ENCODE assay signal across 17 mouse cellular contexts in genomic region chr6:38096961-38097370, GRCm38 (mm10). TPM values are rescaled to one million over a fixed set of nuclear protein-coding genes. Genes with fewer than 3 reads are reported as not detected.
DNase-seq lines count a peak whose midpoint lies in the region; ATAC-seq lines count a peak whose summit lies in the region.
"Had no signal": no experiment of that assay in that cellular context is flagged by ENCODE, and none has a peak within 500 bp of the region (broad histone marks: within the 10 kb centered on the region; RNA-seq: fewer than 3 reads in every experiment).

No protein-coding gene starts in this region.

- no peak overlapping the region for H3K9ac ChIP-seq in embryonic facial prominence, embryonic 15.5 days
- no peak overlapping the region for H3K9ac ChIP-seq in forebrain, embryonic 16.5 days (replicated peaks; ENCODE audit: low read depth, low read length)
- H3K9ac ChIP-seq: embryonic facial prominence, embryonic 13.5 days; forebrain, postnatal 0 days; liver, embryonic 14.5 days had no signal

- peak; percentile 71 for DNase-seq in ES-CJ7 (ENCODE audit: low read depth, low spot score)
- peak; percentile 54 for DNase-seq in kidney, postnatal 14 days
- peak; percentile 75 for DNase-seq in lung, postnatal 25 days (ENCODE audit: low spot score)
- no peak for DNase-seq in left cerebral cortex, adult 18-20 months (ENCODE audit: low spot score in 2 of 2)
- no peak for DNase-seq in cerebellum, adult 11-12 months
- DNase-seq in heart, postnatal 25 days (ENCODE audit: low spot score) = no peak
- DNase-seq: adrenal gland, postnatal 36 days; cerebellum, adult 2 months; forebrain, postnatal 0 days; midbrain, embryonic 14.5 days had no signal

- WGBS in embryonic facial prominence, embryonic 15.5 days = 57% methylated on average over 5 of the region's 5 CpGs
- 79% methylated on average over 5 of the region's 5 CpGs for WGBS in forebrain, embryonic 16.5 days

- H3K9me3 ChIP-seq in embryonic facial prominence, embryonic 15.5 days (replicated peaks) = no peaks in the 10 kb centered on the region; the same call in 1 of the 2 replicates
- no peaks in the 10 kb centered on the region for H3K9me3 ChIP-seq in forebrain, embryonic 16.5 days (ENCODE audit: control insufficient read depth, low read length)

- no peak overlapping the region for H3K4me2 ChIP-seq in embryonic facial prominence, embryonic 15.5 days (replicated peaks)
- H3K4me2 ChIP-seq in forebrain, embryonic 16.5 days (ENCODE audit: low read length) = no peak overlapping the region
- H3K4me2 ChIP-seq: embryonic facial prominence, embryonic 13.5 days had no signal

- H3K4me1 ChIP-seq in embryonic facial prominence, embryonic 15.5 days = no peaks in the 10 kb centered on the region
- H3K4me1 ChIP-seq in forebrain, embryonic 16.5 days (replicated peaks; ENCODE audit: control insufficient read depth, insufficient read depth, low read length) = no peaks in the 10 kb centered on the region

- H3K27me3 ChIP-seq in embryonic facial prominence, embryonic 15.5 days = no peaks in the 10 kb centered on the region
- H3K27me3 ChIP-seq in forebrain, embryonic 16.5 days (replicated peaks; ENCODE audit: control insufficient read depth, insufficient read depth, low read length) = no peaks in the 10 kb centered on the region
- H3K27me3 ChIP-seq: embryonic facial prominence, embryonic 13.5 days had no signal

- intact Hi-C loops in heart, postnatal 25 days (cut with DNase I) = no loop called here

- H3K27ac ChIP-seq in embryonic facial prominence, embryonic 15.5 days (replicated peaks) = peak overlapping the region; percentile 48; the same call in 1 of the 2 replicates
- H3K27ac ChIP-seq in forebrain, embryonic 16.5 days (ENCODE audit: low read length) = no peak overlapping the region
- H3K27ac ChIP-seq: embryonic facial prominence, embryonic 13.5 days; liver, embryonic 14.5 days had no signal

- no peak; the same call in 1 of the 2 replicates for ATAC-seq in embryonic facial prominence, embryonic 15.5 days (ENCODE audit: insufficient number of reproducible peaks, low FRiP score, low TSS enrichment, low read depth)
- no peak for ATAC-seq in forebrain, embryonic 16.5 days
- ATAC-seq: forebrain, postnatal 0 days had no signal

- no peaks in the 10 kb centered on the region for H3K36me3 ChIP-seq in embryonic facial prominence, embryonic 15.5 days
- H3K36me3 ChIP-seq in forebrain, embryonic 16.5 days (ENCODE audit: control insufficient read depth, insufficient read depth) = no peaks in the 10 kb centered on the region
- H3K36me3 ChIP-seq: embryonic facial prominence, embryonic 13.5 days had no signal

- no peak overlapping the region for H3K4me3 ChIP-seq in embryonic facial prominence, embryonic 15.5 days (replicated peaks)
- H3K4me3 ChIP-seq in forebrain, embryonic 16.5 days (replicated peaks; ENCODE audit: low read length) = no peak overlapping the region
- H3K4me3 ChIP-seq: embryonic facial prominence, embryonic 13.5 days had no signal

RNA-seq across cellular contexts. Expression of gene Tmem213, which starts 12.1 kb away (rescaled TPM):
- polyA plus RNA-seq in embryonic facial prominence, embryonic 15.5 days (2015; fragmentation: Nextera tagmentation; extraction: Ambion mirVana) = 6.9 and 8.5 TPM in 2 replicates
- total RNA-seq in left cerebral cortex, adult 18-20 months (2021) = not detected
- not detected in 2 replicates for polyA plus RNA-seq in forebrain, embryonic 16.5 days (2015; fragmentation: Nextera tagmentation; extraction: Ambion mirVana)
- not detected for total RNA-seq in heart, postnatal 25 days (2021)
- total RNA-seq: adrenal gland, postnatal 36 days; forebrain, postnatal 0 days; heart, adult 8-10 months; neutrophil, adult 5-6 weeks had no signal
- polyA plus RNA-seq: cerebellum, adult 2 months; forebrain, postnatal 0 days; hindbrain, embryonic 11.5 days; liver, embryonic 14.5 days; midbrain, embryonic 14.5 days had no signal

RNA-seq across cellular contexts. Expression of gene Atp6v0a4, which starts 27.4 kb away (rescaled TPM):
- 7.3 and 7.8 TPM in 2 replicates for polyA plus RNA-seq in embryonic facial prominence, embryonic 15.5 days (2015; fragmentation: Nextera tagmentation; extraction: Ambion mirVana)
- total RNA-seq in left cerebral cortex, adult 18-20 months (2021) = 1 to 10 TPM; 1.4 to 2.0 TPM
- 0.09 and 0.27 TPM in 2 replicates for polyA plus RNA-seq in forebrain, embryonic 16.5 days (2015; fragmentation: Nextera tagmentation; extraction: Ambion mirVana)
- total RNA-seq in heart, postnatal 25 days (2021) = 1 to 10 TPM; 2.1 to 3.4 TPM
- total RNA-seq: neutrophil, adult 5-6 weeks had no signal
- polyA plus RNA-seq: hindbrain, embryonic 11.5 days; midbrain, embryonic 14.5 days had no signal

RNA-seq across cellular contexts. Expression of gene Svopl, which starts 50.2 kb away (rescaled TPM):
- 16.5 and 27.5 TPM in 2 replicates for polyA plus RNA-seq in embryonic facial prominence, embryonic 15.5 days (2015; fragmentation: Nextera tagmentation; extraction: Ambion mirVana)
- not detected for total RNA-seq in left cerebral cortex, adult 18-20 months (2021)
- 0.81 and 0.95 TPM in 2 replicates for polyA plus RNA-seq in forebrain, embryonic 16.5 days (2015; fragmentation: Nextera tagmentation; extraction: Ambion mirVana)
- under 1 TPM; 0.42 to 0.50 TPM for total RNA-seq in heart, postnatal 25 days (2021)
- total RNA-seq: forebrain, postnatal 0 days; neutrophil, adult 5-6 weeks had no signal

Comparison
In these comparisons a context has a peak if more than half of its experiments do, and no peak if none do; other contexts are left out.
1. DNase-seq: peak in ES-CJ7 (single experiment), kidney, postnatal 14 days (single experiment) and lung, postnatal 25 days (single experiment); none in left cerebral cortex, adult 18-20 months (0 of 2), cerebellum, adult 11-12 months (single experiment) and heart, postnatal 25 days (single experiment).